Mouse (Mus musculus) R1 (cell line): ENCODE measurements around the gene Nckap1.

Experiments
- DNase-seq: peaks from one replicate; pipeline ENCODE4 v3.0.0-alpha.2; 2018; ENCODE audit warnings: low read depth, low spot score

Nckap1 gene

DNA sequence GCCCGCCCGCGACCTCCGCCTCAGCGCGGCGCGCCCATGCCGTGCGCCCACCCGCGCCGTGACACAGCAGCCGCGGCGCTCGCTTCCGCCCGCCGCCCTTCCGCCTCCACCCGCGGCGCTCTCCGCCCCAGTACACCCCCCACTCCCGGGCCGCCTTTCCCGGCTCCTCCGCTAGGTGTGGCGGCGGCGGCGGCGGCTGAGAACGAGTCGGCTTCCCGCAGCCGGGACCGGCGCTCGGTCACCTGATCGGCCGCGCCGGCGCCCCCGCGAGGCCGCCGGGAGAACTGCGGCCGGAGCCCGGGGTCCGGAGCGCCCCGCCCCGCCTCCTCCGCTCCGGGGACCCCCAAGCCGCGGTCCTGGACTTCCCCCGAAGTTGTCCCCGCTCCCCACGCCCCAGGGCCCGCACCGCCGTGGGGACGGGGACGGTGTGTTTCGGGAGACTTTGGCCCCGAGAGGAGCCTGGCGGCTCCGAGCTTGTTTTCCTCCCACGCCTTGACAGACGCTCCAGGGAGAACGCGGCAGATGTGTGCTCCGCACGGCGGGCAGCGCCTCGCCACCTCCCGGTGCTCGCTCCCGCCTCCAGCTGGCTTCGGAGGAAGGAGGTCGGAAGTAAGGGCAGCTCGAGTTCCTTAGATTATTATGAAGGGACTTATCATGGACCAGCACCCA, at the start of gene Nckap1:
Gene Nckap1, minus strand, starts transcription at position 338 of the 669 bp plus-strand sequence.
- peak; percentile 71 for DNase-seq

DNA sequence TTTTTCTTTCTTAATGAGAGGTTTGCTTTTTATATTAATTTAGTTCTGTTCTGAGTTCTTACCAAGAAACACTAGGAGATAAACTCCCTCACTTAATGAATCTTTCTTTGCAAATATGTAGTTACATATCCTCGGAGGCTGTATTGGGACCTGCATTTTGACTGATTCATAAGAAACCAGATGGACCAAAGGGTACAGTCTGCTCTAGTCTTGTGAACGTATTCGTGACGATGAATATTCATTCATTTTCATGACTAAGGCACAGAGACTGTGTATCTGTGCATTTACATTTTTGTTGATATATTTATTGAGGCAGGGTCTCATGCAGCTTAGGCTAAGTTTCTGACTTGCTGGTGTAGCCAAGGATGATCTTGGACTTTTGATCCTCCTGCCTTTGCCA, 43.3 kb upstream of the Nckap1 start:
- DNase-seq = no peak

DNA sequence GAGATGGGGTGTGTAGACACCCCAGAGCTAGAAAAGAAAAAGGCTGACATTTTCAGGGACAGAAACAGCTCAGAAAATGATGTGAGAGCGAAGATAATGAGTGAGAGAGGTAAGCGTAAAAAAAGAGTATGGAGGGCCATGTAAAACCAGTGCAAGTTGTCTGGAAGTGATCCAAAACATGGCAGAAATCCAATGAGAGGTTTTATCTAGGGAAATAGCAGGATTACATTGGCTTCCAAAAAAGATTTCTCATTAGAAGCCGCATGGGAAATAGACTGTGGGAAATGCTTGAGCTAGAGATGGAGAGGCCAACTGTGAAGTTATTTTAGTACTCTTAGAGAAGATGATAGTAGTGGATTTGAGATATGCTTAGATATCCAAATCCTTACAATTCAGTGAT, 40.7 kb upstream of the Nckap1 start:
- no peak for DNase-seq

DNA sequence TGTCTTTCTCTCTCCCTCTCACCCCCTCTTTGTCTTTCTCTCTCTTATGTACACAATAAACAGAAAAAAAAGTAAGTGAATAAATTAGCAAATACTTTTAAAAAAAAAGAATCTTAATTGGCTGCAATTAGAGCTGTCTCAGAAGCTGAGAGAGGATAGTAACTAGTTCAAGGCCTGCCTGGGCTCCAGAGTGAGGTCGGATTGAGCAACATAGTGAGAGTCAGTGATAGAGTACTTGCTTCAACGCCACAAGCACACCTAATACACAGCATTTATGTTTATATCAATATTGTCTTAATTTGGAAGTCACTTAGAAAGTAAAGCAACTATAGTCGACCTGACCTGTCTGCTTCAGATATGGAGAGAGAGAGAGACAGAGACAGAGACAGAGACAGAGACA, 37.8 kb upstream of the Nckap1 start:
- DNase-seq = no peak

DNA sequence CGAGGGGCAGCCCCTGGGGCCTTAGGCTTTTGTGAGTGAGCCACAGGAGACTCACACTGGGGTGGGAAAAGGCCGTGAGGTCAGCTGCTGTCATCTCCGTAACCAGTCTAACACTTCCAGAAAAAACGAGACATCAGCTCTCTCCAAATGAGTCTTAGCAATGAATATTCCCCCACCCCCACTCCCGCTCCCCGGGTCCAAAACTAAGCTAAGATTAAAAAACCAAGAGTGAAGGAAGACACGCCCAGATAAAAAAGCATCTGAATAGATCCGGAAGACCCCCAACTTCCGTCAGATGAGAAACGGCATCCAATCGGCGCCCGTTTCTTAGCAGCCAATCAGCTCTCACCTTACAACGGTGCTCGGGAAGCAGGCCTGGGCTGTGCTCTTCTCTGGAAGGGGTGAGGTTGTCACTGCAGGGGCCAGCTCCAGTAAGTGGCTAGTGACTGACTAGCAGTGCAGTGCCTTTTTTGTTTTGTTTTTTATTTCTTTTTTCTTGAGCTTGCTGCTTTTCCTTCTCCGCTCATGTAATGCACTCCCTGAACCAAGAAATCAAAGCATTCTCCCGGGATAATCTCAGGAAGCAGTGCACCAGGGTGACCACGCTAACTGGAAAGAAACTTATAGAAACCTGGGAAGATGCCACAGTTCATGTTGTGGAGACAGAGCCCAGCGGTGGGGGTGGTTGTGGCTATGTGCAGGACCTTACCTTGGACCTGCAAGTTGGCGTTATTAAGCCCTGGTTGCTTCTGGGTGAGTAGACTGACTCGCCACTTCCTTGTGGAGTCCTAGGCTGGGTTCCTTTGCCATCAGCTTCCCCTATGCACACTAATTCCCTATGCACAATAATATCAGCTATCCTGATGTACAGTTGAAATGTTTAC, 35.9 kb upstream of the Nckap1 start, which contains the start of the genes Dusp19 and Nup35:
Gene Dusp19, plus strand, starts transcription at position 192 of the 884 bp plus-strand sequence.
Gene Nup35, plus strand, starts transcription at position 383 of the 884 bp plus-strand sequence.
- peak; percentile 95 for DNase-seq

DNA sequence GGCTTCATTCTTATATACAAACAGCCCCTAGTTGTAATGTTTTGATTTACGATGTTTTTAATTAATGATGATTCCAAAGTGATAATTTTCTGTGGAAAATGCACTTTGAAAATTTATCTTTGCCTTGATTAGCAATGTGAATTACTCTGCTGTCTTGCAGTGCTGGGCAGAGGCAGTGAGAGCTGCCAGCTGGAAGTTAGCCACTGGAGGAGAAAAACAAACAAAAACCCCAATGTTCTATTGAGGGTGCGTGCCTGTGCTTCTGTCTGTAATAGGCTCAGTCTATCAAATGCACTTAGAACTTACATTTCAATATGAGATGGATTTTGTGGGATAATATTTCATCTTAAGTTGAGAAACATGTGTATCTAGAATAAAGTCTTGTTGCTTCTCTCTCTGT, 31.6 kb upstream of the Nckap1 start:
- no peak for DNase-seq

DNA sequence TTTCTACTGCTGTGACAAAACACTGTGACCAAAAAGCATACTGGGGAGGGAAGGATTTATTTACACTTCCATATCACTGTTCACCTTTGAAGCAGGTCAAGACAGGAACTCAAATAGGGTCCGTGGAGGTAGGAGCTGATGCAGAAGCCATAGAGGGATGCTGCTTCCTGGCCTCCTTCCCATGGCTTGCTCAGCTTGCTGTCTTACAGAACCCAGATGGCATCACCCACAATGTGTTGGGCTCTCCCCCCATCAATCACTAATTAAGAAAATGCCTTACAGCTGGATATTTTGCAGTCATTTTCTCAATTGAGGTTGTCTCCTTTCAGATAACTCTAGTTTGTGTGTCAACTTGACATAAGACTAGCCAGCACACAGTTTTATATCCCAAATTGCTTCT, 31.1 kb upstream of the Nckap1 start:
- DNase-seq = no peak

DNA sequence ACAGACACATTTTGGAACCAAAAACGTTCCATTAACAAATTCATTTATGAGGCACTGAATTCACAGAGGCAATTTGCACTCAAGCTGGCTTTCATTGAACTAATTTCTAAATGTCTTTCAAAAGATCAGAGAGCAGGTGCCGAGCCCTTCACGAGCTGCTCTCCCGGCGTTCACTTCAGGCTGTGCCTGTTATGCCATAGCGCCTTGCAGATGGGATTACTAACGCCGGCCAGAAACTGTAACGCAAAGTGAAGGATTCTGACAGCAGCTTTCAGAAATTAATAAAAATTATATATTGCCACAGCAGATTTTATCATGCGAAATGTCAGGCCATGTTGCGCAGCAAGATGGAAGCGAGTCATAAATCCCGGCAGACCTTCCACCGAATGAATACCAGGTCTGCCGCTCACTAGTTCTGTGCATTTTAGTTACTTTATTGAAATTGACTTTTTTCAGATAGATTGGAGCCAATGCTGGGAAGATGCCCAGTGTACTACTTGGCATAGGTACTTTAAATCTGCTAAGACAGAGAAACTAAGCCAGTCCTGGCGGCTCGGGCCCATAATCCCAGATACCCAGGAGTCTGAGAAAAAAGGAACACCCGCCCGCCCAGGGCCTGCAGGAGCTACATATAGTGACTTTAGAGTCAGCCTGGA, 22.7 kb upstream of the Nckap1 start:
- DNase-seq = peak; percentile 22

DNA sequence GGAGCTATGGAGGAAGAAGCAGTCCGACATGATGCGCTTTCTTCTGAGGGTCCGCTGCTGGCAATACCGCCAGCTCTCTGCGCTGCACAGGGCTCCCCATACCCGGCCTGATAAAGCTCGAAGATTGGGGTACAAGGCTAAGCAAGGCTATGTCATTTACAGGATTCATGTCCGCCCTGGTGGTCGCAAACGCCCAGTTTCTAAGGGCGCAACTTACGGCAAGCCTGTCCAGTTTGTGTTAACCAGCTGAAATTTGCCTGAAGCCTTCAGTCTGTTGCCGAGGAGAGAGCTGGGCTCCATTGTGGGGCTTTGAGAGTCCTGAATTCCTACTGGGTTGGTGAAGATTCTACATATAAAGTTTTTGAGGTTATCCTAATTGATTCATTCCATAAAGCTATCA, 21.6 kb upstream of the Nckap1 start:
- peak; percentile 51 for DNase-seq

DNA sequence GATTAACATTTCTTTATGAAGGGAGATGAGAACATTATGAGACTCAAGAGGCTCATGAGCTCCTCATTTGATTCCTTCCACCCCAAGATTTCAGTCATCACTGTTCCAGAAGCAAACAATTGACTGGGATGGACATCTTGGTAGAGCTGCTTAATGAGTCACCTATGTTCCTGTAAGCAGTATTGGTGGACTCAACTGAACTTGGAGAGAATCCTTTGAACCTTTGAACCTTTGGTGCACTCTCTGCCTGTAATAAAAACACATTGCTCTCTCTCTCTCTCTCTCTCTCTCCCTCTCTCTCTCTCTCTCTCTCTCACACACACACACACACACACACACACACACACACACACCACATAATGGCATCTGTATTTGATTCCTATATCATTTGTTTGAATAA, 19.4 kb upstream of the Nckap1 start:
- no peak for DNase-seq

DNA sequence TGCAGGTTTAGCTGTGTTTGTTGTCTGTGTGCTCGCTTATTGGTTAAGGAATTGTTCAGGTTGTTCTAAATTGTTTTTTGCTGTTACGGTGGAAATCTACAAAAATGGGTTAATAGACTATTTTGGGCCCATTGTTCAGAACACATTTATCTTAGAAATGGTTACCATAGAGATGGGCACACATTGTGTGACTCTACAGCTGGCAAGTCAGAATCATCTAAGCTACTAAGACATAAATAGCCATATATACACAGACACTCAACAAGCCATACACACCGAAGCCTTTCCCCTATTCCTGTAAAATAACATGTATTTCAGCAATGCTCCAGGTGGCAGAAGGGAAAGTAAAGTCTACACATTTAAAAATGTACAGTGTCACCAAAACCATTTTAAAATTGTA, 18.7 kb upstream of the Nckap1 start:
- DNase-seq = no peak

DNA sequence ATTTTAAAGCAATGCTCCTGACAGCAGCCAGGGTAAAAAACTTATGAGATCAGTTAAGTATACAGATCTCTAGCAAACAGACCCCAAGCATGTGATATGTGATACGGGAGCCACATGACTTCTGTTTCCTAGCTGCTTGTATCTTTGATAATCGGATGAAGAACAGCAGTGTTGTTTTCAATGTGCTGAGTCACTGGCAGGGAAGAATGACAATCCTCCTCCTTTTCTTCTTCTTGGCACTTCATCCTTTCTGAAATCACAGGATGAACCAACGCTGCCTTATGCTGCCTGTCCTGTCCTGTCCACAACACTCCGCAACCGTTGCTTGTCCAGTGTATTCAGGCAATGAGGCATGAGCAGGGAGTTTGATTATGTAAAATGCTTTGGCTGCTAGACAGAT, 15.8 kb upstream of the Nckap1 start:
- no peak for DNase-seq

DNA sequence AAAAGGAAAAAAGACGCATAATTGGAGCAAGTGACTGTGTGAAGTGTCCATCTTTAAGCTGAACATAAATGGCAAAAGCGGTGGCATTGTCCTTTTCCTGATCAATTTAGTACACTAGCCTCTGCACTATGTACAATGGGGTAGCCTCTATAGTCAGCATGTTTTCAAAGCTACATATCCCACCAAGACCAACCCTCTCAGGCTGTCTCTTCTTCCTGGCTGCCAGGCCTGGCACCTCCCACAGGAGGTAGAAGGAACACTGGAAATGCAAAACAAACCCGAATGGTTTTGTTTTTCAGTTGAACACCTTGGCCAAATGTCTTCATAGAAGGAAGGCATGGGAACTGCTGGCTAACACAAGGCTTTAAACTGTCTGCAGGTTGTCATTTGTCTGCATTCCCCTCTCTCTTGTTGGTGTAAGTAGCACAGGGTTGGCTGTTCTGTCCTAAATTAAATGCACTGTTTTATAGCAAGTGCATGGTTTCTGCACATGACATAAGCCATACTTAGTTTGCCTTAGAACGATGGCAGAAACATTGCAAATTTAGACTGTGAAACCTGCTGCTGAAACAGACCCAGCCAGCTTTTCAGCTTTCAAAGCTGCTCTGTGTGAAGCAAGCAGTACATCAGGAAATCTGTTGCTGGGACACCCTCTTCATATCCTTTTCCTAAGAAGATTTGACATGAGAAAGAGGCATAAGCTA, 13.2 kb upstream of the Nckap1 start:
- DNase-seq = no peak

DNA sequence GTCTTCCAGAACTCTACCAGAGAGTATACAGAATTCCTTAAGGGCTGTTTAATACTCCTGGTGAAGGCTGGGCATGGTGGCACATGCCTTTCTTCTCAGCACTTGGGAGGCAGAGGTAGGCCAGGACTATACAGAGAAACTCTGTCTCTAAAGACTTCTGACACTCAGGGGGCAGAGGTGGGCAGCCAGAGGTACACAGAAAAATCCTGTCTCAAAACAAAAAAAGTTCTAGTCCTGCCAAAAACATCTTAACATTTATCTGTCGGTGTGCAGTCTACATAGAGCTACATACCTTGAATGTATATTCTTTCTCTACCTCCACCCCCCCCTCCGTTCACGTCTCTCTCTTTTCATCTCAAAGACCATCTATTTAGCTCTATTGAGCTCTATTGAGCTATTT, 1.2 kb upstream of the Nckap1 start:
- DNase-seq = no peak

DNA sequence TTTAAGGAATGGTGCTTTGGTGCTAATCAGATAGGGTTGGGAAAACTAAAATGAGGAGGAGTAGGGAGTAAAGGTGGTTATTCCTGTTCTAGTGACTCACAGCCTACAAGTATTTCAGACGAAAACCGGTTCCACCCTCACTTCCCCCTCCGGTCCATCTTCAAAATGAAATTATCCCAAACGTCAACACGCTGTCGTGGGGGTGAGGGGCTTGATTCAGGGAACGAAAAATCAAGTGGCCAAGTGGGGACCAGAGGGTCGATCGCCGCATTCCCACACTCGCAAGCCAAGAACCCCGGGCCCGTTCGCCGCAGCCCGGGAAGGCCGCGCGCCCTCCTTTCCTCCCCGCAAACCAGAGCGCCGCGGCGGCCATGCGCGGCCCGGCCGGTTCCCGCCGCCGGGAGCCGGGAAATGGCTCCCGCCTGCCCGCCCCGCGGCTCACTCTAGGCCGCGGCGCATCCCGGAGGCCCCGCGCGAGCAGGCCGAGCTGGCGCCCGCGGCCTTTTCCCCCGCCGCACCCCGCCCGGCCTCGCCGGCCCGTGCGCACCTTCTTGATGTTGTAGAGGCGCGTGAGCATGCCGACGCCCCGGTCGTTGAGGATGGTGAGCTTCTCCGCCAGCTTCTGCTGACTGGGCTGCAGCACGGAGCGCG, 744 bp downstream of the Nckap1 start:
- DNase-seq = peak; percentile 49

DNA sequence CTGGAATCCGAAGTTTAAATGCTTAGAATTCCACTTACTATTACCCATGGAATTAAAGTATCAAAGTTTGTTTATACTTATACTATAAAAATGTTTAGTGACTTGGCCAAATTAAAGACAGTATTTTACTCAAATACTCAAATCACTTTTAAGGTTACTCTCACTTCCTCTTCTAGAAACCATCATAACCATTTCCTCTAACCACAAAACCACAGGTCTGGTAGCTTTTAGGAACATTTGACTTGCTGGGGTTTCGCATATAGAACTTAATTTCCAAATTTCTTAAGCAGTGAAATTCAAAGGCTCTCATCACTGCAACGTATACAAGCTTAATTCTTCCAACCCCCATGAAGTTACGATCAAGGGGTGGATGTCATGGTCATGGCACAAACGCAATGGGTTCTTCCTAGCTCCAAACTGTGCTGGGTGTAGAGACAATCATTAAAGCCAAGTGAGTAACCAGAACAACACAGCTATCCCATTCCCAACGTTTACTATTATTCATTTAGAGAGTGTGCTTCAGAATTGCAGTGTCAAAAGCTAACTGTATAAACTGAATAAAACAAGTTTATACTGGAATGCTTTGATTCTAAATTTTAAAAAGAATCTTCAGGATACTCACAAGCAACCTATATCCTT, 1.8 kb downstream of the Nckap1 start:
- no peak for DNase-seq

DNA sequence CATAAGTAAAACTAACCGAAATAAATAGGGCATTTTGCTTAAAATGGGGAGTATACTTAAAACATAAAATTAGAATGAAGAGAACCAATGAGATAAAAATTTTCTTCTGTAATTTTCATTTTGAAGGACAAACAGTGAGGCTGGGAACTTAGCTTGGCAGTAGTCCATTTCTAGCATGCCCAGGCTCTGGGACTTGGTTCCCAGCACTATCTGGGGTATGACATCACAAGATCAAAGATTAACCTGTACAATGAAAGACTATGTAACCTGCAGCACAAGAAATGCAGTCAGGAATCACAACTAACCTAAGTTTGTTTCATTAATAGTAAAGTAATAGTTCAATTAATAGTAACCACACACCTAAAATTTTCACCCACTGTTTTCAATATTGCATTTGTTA, 3.9 kb downstream of the Nckap1 start:
- no peak for DNase-seq

DNA sequence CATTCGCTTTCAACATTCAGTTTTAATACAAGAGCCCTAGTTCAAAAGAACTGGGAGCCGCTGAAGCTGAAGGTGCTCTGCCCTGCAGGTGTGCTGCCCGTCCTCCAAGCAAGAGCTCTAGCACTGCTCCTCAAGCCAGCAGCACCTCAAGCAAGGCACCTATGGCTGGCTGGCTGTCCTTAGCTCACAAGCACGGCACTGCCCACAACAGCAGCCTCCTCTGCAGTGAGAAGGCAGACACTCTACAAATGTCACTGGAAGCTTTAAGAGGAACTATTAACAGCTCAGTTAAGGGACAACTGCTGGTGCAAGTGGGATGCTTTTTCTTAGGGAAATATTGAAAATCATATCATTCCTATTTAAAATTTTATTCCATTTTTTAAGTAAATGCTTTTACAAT, 10.5 kb downstream of the Nckap1 start:
- no peak for DNase-seq

DNA sequence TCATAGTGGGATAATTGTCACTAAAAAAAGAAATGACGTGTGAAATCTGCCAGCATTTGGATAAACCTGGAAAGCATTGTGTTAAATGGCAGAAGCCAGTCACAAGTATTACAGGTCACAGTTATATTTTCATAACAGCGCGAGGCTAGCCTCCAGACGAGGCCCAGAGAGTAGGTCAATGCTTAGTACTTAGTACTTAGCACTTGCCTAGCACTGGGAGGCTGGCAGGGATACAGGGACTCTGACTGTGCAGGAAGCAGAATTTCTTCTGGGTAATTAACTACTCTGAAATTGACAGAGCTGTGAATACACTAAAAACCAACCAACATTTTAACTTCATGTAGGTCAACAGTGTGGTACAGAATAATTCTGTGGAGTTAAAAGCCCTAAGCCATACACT, 13.8 kb downstream of the Nckap1 start:
- DNase-seq = no peak

DNA sequence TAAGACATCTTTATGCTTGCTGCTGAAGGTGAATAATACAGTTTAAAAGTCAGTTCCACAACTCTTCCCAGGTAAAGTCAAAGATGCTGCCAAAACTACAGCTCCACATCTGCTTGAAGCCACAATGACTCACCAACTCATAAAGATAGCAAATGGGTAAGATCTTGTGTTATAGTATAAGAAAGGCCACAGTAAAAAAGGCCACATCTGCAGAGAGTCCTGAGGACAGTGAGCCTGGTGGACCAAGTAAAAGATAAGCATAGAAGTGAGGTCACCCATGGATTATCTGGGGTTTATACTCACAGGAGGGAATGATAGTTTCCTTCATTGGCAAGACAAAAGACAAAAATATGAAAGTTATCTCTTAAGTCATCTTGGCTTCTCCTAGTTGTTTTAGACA, 18.9 kb downstream of the Nckap1 start:
- no peak for DNase-seq

DNA sequence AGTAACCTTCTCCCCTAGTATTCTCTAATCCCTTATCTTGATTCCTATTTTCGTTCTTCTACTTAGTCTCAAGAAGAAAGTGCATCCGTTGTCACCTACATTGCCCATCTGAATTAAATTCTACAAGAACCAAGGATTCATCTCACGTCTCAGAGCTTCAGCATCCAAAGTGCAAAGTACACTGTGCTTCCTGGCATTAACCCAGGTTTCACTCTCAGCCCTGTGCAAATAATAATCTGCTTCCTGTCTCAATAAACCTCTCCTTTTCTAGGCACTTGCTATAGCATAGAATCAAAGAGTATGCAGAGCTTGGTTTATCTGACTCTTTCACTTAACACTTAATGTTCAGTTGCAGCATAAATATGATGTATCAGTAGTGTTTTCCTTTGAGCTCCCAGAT, 19.7 kb downstream of the Nckap1 start:
- DNase-seq = no peak
